Mouse (Mus musculus) lung, postnatal 10 days (tissue): ENCODE results near the gene Grk6.
A peak's percentile ranks its signal among the peaks of the same experiment; 100 is the strongest.

Source experiments
- DNase-seq: peaks from one replicate; pipeline ENCODE4 v3.0.0; 2021

Grk6 gene

GRCm38 (mm10) chr13:55465830-55466440 is 21.1 kb downstream of the Grk6 start:
- no peak for DNase-seq

DNA sequence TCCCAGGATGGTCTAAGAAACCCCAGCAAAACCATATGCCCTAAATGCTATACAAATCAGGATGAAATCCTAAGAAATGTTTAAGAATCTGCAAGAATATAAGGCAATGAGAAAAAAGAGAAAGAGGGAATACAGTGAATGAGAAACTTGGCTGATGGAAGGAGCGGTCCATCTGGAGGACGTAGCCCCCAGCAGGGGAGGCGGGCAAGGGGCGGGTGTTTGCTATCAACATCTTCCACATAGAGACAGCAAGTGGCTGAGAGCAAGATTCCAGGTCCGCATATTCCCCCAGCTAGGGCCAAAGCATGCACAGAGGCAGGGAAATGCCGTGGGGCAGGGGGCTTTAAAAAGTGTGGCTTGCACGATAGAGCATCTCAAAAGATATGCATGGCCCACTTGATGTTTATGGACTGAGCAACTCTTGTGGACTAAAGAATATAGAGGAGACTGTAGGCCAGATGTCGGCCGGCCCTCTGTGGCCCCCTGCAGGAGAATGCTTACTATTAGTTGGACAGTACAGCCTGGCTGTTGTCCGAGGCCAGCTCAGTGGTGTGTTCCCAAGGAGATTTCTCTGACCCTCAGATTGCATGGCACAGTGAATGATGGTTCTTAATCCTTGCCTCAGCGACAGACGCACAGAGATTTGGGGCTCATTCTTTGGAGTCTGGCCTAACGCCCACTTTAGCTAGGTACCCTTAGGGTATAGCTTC is 24.1 kb downstream of the Grk6 start:
- peak; percentile 78 for DNase-seq

DNA sequence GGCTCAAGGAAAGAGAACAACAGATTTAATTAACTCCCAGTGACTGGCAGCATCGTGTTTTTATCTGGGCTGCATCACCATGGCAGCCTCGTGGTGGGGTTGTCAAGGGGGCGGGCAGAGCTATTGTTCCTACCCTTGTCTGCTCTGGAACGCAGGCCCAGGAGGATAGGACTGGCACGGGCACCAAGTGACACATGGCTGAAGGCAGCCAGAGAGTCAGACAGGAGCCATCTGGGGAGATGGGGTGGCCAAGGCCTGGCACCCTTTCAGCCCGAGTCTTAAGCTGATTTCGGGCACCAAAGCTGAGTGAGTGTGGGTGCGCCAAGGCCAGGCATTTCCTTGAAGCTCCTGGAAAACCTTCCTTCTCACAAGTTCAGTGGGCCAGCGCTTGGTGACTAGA is 25.5 kb downstream of the Grk6 start:
- no peak for DNase-seq

- DNase-seq, result peak; percentile 92
These were observed 26.4 kb downstream of the Grk6 start for GRCm38 (mm10) chr13:55471156-55471818.

- DNase-seq, result no peak
These were observed 26.9 kb downstream of the Grk6 start for GRCm38 (mm10) chr13:55471819-55472131.

GRCm38 (mm10) chr13:55472132-55473022 is 27.5 kb downstream of the Grk6 start:
- peak; percentile 62 for DNase-seq

DNA sequence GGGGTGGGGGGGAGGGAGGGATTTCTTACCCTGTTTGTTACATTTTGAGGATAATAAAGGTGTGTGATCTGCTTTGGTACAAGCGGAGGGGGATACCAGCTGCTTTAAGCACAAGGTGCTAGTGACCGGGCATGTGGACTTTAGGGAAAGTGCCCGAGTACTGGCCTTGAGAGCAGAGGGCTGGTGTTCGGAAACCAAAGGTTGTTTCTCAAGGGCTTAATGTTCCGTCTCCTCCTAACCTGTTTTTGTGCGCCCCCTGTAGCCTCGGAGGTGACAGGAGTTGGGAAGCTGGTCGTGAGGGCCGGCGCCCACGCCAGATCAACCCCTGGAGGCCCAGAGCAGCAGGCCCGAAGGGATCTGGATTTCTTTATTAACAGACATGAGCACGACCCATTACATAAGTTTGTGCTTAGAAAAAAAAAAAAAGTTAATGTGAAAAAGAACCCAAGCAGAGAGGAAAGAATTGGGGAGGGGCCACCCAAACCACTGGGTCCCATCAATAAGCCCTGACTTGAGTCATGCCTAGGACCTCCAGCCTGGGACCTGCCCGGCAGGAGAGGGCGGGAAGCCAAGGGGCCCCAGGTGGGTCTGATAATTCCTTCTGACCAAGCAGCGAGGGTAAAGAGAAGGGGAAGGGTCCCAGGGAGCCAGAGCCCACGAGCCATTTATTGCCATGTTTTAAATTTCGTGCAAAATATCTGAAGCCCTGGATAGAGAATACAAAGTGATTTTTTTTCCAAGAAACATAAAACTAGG is 28.4 kb downstream of the Grk6 start:
- no peak for DNase-seq

DNA sequence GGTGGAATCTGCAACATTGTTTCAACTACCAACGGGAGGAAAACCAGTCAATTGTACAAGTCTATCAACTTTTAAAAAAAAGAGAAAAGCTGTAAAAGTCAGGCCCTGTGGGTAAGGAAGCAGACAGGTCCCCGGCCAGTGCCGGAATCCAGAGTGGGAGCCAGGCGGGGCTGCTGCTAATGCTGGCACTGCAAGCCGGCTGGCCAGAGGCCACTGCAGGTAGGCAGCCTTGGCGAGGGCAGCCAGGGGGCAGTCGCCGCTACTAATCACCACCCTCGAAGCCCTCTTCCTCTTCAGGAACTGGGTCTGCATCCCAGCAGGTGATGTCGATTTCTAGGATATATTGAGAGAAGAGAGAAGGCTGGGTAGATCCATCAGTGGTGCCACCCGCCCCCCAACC is 29.1 kb downstream of the Grk6 start:
- no peak for DNase-seq

GRCm38 (mm10) chr13:55474621-55475069 is 29.8 kb downstream of the Grk6 start:
- peak; percentile 51 for DNase-seq

DNA sequence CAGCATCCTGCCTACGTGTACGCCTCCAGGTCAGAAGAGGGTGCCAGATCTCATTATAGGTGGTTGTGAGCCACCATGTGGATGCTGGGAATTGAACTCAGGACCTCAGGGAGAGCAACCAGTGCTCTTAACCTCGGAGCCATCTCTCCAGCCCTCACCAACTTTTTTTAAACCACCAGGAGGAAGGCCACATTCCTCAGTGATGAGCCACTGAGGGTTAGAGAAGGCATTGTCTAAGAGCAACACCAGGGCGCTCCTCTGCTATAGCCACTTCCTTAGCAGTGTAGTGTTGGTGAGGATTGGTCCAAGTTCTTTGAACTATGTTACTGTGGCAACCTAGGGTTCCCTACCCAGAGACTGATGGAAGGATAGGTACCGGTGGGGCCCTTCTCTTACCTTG is 30.9 kb downstream of the Grk6 start:
- DNase-seq, result no peak

DNA sequence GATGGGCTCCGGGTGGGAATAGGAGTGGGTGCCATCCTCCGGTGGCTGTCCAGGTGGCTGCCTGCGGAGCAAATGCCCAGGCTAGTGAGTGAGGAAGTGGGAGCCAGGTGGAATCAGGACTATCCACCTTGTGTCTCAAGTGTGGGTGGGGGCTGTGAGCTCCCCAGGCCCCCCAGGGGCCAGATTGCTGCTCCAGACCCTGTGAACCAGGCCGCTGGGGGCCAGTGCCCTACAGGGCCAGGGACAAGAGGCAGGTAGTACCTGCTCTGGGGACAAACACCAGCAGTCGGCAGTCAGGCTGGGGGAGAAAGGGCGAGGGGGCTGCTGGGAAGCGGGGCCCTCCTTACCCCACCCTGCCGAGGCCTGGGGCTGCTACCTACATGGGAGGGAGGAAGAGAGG is 31.4 kb downstream of the Grk6 start:
- no peak for DNase-seq

DNA sequence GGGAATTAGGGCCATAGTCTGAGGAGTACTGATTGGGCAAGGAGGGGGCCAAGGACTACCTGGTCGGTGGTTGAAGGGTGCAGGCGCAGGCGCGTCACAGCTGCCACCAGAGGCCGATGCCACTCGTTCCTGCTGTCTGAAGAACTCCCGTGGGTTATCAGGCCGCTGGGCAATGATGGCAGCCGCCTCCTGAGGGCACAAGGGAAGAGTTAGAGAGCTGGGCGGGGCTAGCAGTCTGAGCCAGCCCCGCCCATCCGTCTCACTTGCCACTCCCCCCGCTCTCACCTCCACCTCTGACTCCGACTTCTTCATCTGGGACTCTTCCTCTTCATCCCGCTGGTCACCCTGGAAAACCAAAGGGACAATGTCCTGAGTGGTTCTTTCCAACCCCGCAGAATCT is 32.6 kb downstream of the Grk6 start:
- DNase-seq, result no peak

DNA sequence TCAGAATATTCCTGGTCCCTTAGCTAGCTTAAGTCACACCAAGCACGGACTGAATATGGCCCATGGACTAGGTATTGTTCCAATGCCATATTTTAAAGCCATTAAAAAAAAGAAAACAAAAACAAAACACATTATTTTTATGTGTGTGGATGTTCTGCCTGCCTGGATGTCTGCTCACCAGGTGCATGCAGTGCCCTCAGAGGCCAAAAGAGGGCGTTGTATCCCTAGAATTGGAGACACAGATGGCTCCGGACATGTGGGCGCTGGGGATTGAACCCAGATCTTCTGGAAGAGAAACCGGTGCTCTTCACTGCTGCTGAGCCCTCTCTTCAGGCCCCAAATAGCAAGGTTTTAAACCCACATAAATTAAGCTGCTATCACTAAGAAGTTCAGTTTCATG is 33.2 kb downstream of the Grk6 start:
- peak; percentile 61 for DNase-seq

DNA sequence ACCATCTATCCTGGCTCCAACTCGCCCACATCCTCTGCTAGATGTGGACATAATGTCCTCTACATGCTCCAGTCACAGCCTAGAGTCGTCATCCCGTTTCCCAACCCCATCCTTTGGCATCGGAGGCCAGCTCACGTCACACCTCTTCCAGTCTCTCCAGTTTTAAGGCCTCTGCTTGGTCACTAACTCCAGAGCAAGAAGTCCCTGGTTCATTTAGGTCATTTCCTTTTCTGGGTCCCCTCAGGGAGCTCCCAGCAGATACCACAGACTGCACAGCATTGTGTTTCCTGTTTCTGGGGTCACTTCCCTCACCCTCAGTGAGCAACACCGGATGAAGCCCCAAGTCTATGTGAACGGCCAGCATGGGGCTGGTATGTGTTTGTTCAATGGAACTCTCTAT is 34.1 kb downstream of the Grk6 start:
- no peak for DNase-seq

DNA sequence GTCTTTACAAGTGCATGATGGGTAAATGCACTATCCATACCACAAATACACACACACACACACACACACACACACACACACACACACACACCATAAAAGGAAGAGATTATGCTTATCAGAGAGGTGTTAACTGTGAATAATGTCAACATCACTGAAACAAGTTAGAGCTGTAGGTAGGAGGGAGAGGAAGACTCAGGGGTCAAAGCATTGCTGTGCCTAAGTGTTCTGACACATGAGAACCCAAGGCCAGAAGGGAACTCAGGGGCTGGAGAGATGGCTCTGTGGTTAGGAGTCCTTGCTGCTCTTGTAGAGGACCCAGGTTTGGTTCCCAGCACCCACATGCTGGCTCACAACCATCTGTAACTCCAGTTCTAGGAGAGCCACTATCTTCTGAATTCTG is 35.1 kb downstream of the Grk6 start:
- no peak for DNase-seq

DNA sequence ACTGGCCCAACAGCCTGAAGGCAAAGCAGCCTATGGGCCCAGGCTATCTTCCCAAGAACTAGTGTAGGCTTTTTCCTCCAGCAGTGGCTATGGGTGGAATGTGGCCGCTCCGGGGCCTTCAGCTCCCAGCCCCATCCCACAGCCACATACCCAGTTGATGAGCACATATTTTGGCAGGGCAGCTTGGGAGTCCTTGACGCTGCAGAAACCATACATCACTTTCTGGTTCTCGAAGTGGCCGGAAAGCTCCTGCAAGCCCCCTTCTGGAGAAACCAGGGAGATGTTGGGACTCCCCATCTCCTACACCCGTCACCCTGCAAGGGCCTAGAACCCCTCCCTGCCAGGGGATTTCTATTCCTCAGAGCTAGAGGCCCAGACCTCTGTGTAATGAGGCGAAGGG is 37.7 kb downstream of the Grk6 start:
- peak; percentile 77 for DNase-seq

- no peak for DNase-seq
These were observed 38.2 kb downstream of the Grk6 start for GRCm38 (mm10) chr13:55483071-55483470.

DNA sequence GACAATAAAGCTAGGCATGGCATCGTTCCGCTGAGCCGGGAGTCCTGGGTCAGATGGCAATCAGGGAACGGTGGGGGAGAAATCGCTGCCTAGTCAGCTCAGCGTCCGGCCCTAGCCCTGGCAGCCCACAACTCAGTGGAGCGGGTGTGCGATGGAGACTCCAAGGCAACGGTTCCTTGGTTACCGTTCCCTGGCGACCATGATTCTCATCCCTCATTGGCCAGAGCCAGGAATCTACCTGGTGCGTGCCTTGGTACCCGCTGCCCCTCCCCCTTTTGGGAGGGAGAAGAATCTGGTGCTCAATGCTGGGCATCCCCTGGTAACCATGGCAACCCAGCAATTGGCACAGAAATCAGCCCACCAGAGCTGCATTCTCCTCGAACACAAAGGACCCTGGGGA is 38.7 kb downstream of the Grk6 start:
- DNase-seq, result peak; percentile 37

DNA sequence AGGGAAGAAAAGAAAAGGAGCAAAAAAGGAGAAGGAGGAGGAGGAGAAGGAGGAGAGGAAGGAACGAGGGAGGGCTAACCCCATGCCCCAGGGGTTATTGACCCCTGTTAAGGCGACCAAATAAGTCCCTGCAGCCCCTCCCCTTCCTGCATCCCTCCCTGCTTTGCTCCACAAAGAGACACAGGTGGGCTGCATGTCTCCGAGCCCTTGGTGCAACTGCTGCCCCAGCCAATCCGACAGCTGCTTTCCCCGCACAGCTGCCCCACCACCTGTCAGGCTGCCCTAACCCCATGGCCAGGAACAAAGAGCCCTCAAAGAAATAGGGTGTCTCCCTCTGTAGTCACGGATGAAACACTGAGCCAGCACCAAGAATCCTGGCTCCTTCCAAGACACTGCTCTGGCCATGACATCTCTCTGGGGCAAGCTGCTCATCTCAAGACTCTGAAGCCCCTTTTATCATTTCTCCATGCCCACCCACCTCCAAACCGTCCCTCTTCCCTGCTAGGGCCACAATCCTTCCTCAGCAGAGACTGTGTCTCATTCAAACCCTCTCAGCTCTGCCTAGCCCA is 39.7 kb downstream of the Grk6 start:
- DNase-seq, result no peak

GRCm38 (mm10) chr13:55486029-55486794 is 41.3 kb downstream of the Grk6 start:
- peak; percentile 72 for DNase-seq

- peak; percentile 58 for DNase-seq
These were observed 42.2 kb downstream of the Grk6 start for GRCm38 (mm10) chr13:55486916-55487577.
